Mouse (Mus musculus): Measurements from ENCODE around the gene Ostc.

Gene Ostc

GRCm38 (mm10) chr3:130708529-130708928, 715 bp downstream of the Ostc start:
- DNase-seq, result no peak

GRCm38 (mm10) chr3:130702289-130702688, 7.0 kb downstream of the Ostc start:
- no peak for DNase-seq

- DNase-seq, result no peak
These were observed 11.6 kb downstream of the Ostc start for GRCm38 (mm10) chr3:130697622-130698021.

GRCm38 (mm10) chr3:130694705-130695104, 14.5 kb downstream of the Ostc start:
- no peak for DNase-seq

GRCm38 (mm10) chr3:130694041-130694593, 15.1 kb downstream of the Ostc start:
- no peak for DNase-seq

GRCm38 (mm10) chr3:130691596-130692170, 17.6 kb downstream of the Ostc start:
- no peak for DNase-seq

- no peak for DNase-seq
These were observed 18.2 kb downstream of the Ostc start for GRCm38 (mm10) chr3:130690834-130691595.

GRCm38 (mm10) chr3:130689630-130690029, 19.6 kb downstream of the Ostc start:
- peak; percentile 56 for DNase-seq

- DNase-seq, result no peak
These were observed 22.2 kb downstream of the Ostc start for GRCm38 (mm10) chr3:130687051-130687450.

- DNase-seq, result no peak
These were observed 24.3 kb downstream of the Ostc start for GRCm38 (mm10) chr3:130685014-130685366.

GRCm38 (mm10) chr3:130684276-130685013, 24.8 kb downstream of the Ostc start:
- no peak for DNase-seq

GRCm38 (mm10) chr3:130683836-130684235, 25.4 kb downstream of the Ostc start:
- DNase-seq, result no peak

GRCm38 (mm10) chr3:130682183-130682582, 27.1 kb downstream of the Ostc start:
- DNase-seq, result no peak

- no peak for DNase-seq
These were observed 28.0 kb downstream of the Ostc start for GRCm38 (mm10) chr3:130681226-130681625.

GRCm38 (mm10) chr3:130677671-130678460, 31.4 kb downstream of the Ostc start:
- DNase-seq, result no peak

- no peak for DNase-seq
These were observed 38.0 kb downstream of the Ostc start for GRCm38 (mm10) chr3:130671291-130671690.

- DNase-seq, result no peak
These were observed 46.7 kb downstream of the Ostc start for GRCm38 (mm10) chr3:130662496-130662895.

GRCm38 (mm10) chr3:130660619-130661018, 48.6 kb downstream of the Ostc start:
- DNase-seq, result no peak

- no peak for DNase-seq
These were observed 59.7 kb downstream of the Ostc start for GRCm38 (mm10) chr3:130649569-130649968.

- DNase-seq, result no peak
These were observed 63.0 kb downstream of the Ostc start for GRCm38 (mm10) chr3:130646110-130646810.

Data from cerebellum, adult 11 months (tissue).